Mouse (Mus musculus) right cerebral cortex, adult 2 months (tissue): ENCODE measurements around the gene Tmem184a.

ENCODE experiments used
- DNase-seq, 2 experiments: peaks; one replicate each; pipeline ENCODE4 v3.0.0; 2021 to 2022; ENCODE audit warnings: low spot score in 2 of 2

The Tmem184a gene

DNA sequence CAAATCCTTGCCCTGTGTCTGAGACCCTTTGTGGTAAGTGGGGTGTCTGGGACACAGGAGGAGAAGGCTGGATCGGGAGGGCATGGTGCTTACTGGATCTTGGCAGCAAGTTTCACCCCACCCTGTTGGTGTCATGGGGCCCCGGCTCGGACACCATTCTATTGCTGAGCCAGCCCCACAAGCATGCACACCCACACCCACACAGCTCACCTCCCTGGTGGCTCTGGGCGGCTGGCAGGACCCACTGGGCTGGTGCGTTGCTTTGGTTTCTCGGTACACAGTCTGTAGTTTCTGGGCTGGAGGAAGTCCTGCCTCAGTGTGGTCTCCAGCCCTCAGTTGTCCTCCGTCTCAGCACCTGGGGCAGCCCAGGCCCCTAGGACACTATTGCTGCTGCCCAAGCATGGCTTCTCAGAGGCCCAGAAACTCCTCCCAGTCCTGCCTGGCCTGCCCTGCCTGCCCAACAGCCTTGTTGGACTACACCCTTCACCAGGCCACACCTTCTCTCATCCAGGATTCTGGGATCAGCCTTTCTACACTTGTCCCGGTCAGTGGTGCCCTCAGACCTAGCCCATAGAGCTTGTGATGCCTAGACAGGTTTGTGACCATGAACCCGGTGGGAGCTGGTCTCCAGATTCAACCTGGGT lies at the start of gene Tmem184a:
Gene Tmem184a (minus strand): TSS at position 380 of the 644 bp plus-strand sequence.
- DNase-seq: no peak

DNA sequence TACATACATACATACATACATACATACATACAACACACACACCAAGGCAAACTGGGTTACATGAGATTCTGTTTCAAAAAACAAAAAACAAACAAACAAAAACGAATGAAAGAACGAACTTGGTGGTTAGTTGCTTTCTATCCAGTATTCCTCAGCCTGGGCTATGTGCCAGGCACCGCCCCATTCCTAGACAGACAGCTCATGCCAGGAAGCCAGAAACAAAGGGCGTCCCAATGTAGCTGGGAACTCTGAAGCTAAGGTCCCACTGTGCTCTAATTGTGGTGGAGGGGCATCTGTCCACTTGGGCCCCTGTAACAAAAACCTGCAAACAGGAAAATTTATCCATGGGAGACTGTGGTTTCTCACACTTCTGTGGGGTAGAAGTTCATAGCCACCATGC lies 43.0 kb upstream of the Tmem184a start:
- DNase-seq: peak in 1 of 2 experiments; percentile 31

DNA sequence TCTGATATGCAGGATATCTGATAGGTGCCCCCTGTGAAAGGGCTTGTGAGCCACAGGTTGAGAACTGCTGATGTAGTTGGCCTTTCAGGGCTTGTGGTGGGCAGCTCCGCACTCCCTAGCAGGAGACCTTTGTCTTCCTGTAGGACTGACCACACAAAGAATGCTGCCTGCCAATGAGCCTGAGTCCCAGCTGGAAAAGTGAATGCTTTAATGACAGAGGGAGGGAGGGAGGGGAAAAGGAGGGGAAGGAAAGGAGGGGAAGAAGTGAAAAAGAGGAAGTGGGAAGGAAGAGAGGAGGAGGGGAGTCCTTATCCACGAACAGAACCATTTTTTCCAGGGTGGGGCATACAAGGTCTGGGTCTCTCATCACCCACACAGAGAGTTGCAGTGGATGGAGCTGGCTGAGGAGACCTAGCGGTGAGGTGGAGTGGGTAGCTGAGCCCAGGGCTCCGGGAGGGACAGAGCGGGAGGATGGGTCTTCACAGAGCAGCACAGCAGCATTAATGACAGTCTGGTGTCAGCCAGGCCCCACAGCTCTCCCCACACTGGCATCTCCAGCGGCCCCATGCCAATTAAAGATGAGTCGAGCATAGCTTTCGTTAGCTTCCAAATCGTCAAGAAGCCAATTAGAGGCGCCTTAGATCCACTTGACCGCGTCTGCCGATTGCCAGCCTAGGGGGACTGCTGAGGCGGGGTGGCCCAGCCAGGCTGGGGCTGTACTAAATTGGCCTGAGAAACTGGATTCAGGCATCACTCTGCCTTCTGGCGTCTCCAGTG lies 40.8 kb upstream of the Tmem184a start:
- no peak for DNase-seq

DNA sequence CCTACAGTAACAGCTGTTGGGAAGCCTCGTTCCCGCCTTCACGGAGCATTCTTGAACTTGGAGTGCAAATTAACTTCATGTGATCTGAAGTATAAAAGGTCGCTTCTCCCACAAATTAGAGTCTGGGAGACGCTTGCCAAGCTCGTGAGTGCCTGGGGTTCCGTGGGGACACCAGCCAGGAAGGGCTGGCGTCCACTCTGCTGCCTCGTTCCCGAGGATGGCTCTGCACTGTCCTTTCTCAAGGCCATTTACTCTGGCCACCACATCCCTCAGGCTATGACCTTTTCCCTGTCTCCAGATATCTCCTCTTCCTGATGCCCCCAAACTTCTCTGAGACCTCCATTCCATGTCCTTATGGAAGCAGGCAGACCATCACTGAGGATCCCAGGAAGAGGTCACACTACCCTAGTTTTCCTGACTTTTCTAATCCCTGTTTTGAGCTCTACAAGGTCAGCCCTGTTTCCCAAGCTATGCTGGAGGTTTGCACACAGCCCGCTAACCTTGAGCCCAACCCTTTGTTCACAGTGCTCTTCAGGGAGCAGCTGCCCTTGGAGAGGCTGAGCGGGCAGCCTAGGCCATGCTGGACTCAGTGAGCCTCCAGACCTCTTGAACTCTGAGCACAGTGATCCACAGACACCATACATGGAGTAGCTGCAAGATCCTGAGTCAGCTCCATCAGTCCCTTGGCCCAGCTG lies 30.1 kb upstream of the Tmem184a start:
- no peak for DNase-seq

DNA sequence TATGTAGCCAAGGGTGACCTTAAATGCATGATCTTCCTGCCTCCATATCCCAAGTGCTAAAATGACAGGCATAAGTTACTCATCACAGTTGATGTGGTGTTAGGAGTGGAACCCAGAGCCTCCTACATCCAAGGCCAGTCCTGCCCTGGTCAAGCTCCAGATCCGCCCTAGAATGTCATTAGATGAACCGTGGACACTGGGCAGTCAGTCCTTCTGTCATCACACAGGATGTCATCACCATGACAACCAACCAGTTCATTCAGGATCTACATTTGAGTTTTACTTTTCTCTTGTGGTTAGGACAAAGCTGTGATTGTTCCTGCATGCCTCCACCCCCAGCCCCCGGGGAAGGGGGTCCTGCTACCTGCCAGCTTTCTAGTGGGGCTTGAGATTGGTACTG lies 19.4 kb upstream of the Tmem184a start:
- no peak for DNase-seq

- peak; percentile 34 to 69 for DNase-seq
Observed at GRCm38 (mm10) chr5:139838476-139838892, 18.8 kb upstream of the Tmem184a start.

GRCm38 (mm10) chr5:139835706-139836105 lies 16.0 kb upstream of the Tmem184a start:
- DNase-seq: no peak

- DNase-seq: no peak
Observed at GRCm38 (mm10) chr5:139832125-139832524, 12.4 kb upstream of the Tmem184a start.

GRCm38 (mm10) chr5:139830734-139831133 lies 11.0 kb upstream of the Tmem184a start:
- no peak for DNase-seq

DNA sequence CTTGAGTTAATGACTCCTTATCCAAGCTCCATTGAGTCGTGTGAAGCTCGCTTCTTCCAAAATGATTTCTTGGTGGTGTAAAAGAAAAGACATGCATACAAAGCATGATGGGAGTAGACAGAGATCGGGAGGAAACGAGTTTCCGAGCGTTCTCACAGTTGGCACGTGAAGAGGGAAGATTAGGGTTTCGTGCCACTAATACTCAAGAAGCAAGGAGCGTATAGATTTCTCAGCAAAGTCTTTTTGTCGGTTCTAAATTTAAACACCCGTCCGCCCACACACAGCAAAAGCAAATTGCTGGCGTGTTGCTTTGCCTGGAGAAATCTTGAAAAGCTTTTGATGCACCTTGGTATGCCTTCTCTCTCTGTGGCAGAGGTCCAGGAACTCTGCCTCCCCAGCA lies 9.7 kb upstream of the Tmem184a start:
- peak; percentile 62 to 63 for DNase-seq

DNA sequence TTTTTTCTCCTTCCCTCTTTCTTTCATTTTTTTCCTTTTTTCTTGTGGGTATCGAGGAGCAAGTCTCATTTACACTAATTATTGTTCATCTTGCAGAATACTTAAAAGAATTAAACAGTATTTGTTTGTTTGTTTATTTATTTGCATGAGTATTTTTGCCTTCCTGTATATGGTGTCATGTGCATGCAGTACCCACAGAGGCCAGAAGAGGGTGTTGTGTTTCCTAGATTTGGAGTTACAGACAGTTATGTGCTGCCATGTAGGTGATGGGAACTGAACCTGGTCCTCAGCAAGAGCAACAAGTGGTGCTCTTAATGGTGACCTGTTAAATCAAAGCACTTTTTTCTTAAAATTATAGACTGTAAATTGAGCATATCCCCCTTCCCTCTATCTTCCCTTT lies 7.9 kb upstream of the Tmem184a start:
- no peak for DNase-seq

GRCm38 (mm10) chr5:139826357-139827055 lies 6.8 kb upstream of the Tmem184a start, which contains the start of the genes Gm26938 and Psmg3:
TSS of gene Gm26938 (minus strand) at chr5:139826407.
TSS of gene Psmg3 (minus strand) at chr5:139826885.
- peak; percentile 89 to 94 for DNase-seq

GRCm38 (mm10) chr5:139825947-139826346 lies 6.2 kb upstream of the Tmem184a start:
- DNase-seq: no peak

DNA sequence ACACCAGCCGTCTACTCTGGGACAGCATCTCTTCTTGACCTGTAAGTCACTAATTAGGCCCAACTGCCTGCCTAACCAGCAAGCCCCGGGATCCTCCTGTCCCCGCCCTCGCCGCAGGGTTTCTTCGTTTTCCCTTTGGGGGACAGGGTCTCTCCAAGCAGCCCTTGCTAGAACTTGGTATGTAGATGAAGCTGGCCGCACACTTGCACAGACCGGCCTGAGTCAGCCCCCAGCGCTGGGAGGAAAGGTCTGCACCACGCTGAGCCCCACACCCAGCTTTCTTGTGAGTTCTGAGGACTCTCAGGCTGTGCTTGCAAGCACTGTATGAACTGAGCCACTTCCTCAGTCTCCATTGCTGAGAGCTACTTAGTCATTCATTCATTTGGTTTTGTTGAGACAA lies 4.8 kb upstream of the Tmem184a start:
- DNase-seq: no peak

DNA sequence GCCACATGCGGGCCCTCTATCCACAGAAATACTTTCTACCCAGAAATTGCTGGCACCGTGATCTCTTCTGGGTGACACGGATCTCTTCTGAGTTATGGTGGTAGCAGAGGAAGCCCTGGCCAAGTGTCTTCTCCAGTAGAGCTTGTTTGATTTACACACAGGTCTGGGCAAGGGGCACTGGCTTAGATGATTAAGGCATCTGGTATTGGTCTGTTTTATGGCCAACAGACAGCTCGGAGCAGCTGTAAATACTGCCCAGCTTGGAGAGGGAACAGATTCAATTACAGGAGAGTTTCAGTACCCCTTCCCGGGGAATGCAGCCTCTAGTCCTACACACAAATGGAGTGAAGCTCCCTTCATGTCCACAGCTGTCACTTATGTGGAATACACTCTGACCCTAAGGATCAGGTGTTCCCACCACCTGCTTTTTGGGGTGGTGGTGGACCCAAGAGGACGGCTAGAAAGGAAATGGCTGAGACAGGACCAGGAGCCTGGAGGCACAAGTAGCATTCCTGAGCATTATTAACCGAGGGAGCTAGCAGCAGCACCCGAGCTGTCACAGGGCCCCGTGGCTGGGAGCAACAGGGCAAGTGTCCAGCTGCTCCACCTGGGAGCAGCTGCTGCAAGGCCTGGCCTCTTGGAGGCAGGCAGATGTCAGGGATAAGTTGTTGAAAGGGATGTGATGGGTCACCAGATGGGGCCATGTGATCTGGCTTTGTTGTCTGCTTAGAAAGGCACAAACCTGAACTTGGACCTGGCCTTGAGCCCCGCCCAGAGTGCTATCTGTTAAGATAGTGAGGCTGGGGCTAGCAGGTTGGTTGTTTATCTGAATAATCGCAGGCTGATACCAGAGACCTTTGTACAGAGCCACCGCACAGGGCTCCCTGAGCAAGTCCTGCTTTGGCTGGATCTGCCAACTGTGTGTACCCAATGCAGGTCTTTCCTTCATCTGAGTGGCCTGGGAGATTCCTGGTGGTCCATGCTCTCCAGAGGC lies 2.0 kb upstream of the Tmem184a start:
- DNase-seq: no peak

DNA sequence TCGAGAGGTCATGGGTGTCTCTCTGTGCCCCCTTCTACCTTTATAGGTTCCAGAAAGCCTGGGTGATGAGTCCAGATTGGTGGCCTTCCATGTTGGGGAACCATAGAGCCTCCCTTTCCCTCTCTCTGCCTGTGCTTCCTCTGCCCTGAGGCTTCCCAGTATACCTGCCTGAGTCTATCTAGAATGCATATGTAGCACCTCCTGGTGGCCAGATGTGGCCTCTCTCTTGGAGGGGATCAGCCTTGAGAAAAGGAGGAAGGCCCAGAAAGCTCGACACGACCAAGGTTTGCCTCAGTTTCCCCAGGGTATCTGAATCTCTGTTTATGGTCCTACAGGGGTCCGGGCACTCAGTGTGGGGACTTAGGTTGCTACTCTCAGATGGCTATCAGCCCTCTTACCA lies 916 bp downstream of the Tmem184a start:
- DNase-seq: peak; percentile 47 to 48

GRCm38 (mm10) chr5:139818056-139818455 lies 1.7 kb downstream of the Tmem184a start:
- no peak for DNase-seq

DNA sequence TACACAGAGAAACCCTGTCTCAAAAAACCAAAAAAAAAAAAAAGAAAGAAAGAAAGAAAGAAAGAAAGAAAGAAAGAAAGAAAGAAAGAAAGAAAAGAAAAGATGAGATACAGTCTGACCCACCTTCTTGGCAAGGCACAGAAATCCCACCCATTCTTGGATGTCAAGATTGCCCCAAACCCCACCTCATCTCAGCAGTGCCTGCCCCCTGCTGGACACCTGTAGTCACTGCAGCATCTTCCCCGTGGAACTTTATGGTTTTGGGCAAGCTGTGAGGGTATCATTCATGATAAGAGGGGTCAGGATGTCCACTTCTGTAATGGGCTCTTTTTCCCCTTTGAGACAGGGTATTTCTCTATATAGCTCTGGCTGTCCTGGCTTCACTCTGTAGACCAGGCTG lies 2.4 kb downstream of the Tmem184a start:
- no peak for DNase-seq

GRCm38 (mm10) chr5:139816445-139816844 lies 3.3 kb downstream of the Tmem184a start:
- DNase-seq: no peak

DNA sequence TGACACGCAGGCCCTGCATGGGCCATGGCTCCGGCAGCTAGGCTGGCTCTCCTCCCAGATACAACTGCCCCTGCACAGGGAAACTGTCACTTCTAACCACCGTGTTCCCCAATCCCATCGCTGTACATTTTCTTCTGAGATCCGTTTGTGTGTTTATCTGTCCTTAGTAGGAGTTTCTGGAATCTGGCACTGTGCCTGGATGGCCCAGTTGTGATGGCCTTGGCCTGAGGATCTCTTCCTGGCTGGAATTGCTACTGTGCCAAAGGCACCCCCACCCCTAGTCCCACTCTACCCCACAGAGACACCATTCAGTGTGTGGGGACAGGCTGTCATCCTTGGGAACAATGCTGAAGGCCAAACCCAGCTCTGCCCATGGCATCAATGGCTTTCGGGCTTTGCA lies 3.8 kb downstream of the Tmem184a start:
- DNase-seq: no peak

DNA sequence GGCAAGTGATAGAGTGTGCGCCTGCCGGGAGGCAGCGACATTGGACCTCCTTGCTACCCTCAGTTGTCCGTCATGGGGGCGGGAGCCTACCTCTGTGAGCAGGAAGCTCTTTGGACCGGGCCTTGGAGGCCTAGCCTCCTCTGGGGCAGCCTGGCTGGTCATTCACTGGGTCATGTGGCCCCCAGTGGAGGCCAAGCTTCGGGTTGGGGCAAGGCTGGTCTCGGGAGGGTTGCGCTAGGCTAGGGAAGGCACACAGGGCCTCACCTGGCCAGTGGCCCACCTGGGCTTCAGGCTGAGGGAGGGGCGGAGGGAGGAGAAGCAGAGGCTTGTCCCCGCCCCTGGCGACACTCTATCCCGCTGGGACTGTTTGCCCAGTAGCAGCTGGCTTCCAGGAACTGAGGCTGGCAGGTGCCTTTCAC lies 5.7 kb downstream of the Tmem184a start:
- no peak for DNase-seq
